Comparison of ENCODE assay signal across 11 mouse cellular contexts in the genomic region with DNA sequence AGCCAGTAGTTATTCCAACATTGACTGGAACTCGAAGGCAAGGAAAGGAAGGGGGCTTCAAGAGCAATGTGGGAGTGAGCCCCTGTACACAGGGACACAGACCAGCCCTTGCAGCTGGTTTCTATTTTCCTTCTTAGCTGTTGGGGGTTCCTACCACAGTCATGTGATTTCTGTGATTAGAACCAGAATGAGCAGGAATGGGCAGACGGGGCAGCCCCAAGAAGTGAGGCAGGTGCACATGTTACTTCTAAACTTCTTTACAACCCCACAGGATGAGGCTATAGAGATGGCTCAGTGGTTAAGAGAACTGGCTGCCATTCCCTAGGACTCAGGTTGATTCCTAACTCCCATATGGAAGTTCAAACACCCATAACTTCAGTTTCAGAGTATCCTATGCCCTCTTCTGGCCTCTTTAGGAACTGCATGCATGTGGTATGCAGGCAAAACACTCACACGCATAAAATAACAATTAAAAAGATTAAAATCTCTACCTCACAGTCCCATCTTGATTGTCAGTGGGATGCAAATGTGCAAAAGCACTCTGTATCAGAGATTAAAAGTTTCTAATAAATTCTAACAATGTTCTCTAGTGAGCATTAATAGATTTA.
DNase-seq lines count a peak whose midpoint lies in the region; TF ChIP-seq lines count a peak whose summit lies in the region.
"Had no signal": no experiment of that assay in that cellular context is flagged by ENCODE, and none has a peak within 500 bp of the region (broad histone marks: within the 10 kb centered on the region; RNA-seq: fewer than 3 reads in every experiment).

No protein-coding gene starts in this region.

- DNase-seq in adrenal gland, postnatal 10 days: peak; percentile 23
- DNase-seq in adrenal gland, adult 8-10 months: no peak
- no peak for DNase-seq in layer of hippocampus, adult 2 months (ENCODE audit: low spot score in 2 of 2)
- DNase-seq in layer of hippocampus, adult 18-20 months (ENCODE audit: low spot score in 2 of 2): no peak
- peak; percentile 65 for DNase-seq in R1 (ENCODE audit: low read depth, low spot score)
- peak; percentile 16 for DNase-seq in retina, adult 2 months (ENCODE audit: low read depth, low spot score)
- DNase-seq in urinary bladder, postnatal 25 days (ENCODE audit: low spot score): no peak
- no peak for DNase-seq in urinary bladder, postnatal 36 days (ENCODE audit: low spot score in 2 of 2)
- DNase-seq: cerebellum, postnatal 36 days; layer of hippocampus, postnatal 36 days had no signal

- H3K27ac ChIP-seq in layer of hippocampus, adult 2 months: no peak overlapping the region
- H3K27ac ChIP-seq: neural tube, embryonic 12.5 days had no signal

- H3K4me3 ChIP-seq in layer of hippocampus, adult 2 months: no peak overlapping the region
- H3K4me3 ChIP-seq: neural tube, embryonic 12.5 days had no signal

- TF ChIP-seq CTCF in layer of hippocampus, adult 2 months (conservative IDR thresholded peaks at IDR 0.05): peak; percentile 77

Comparison
In these comparisons a context has a peak if more than half of its experiments do, and no peak if none do; other contexts are left out.
1. DNase-seq: peak in adrenal gland, postnatal 10 days (single experiment), R1 (single experiment) and retina, adult 2 months (single experiment); none in adrenal gland, adult 8-10 months (single experiment), layer of hippocampus, adult 2 months (0 of 2), layer of hippocampus, adult 18-20 months (0 of 2), urinary bladder, postnatal 25 days (single experiment) and urinary bladder, postnatal 36 days (0 of 2).